Comparison of ENCODE assay signal across 10 mouse cellular contexts in the genomic region with DNA sequence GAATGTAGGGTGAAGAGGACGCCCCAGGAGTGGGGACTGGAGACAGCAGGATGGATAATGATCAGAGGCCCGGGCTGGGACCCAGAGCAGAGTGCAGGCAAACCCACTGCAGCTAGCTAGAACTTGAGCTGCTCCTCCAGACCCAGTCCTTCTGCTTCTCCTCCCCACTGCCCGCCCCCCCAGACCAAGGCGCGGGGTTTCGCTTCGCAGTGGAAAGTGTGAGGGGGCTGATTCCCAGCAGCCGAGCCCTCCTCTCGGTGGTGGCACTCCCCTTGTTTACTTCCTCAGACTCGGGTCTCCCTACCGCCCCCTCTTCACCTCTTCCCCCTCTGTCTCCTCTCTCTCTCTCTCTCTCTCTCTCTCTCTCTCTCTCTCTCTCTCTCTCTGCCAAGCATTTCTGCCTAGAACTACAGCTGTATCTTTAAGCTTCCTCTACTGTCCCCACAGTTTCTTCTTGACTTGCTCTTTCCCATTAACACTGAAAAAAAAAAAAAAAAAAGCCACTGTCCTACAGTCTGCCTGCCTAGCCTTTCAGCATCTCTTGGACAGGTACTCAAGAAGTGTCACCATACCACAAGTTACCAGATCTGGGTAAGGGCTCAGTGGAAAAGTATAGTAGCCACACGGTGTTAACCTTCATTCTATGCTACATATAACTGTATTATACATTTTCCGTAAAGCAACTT. TPM values are rescaled to one million over a fixed set of nuclear protein-coding genes. Genes with fewer than 3 reads are reported as not detected.
DNase-seq lines count a peak whose midpoint lies in the region; ATAC-seq lines count a peak whose summit lies in the region.
"Had no signal": no experiment of that assay in that cellular context is flagged by ENCODE, and none has a peak within 500 bp of the region (broad histone marks: within the 10 kb centered on the region; RNA-seq: fewer than 3 reads in every experiment).

A gene (minus strand): TSS at position 173 of the 686 bp plus-strand sequence.

- H3K4me2 ChIP-seq in kidney, embryonic 16.5 days (replicated peaks; ENCODE audit: low read depth, low read length): peak within 1 kb of the TSS; percentile 31; the same call in 1 of the 2 replicates
- H3K4me2 ChIP-seq in kidney, embryonic 14.5 days (replicated peaks; ENCODE audit: low read depth, low read length): no peak within 1 kb of the TSS; the same call in 1 of the 2 replicates
- no peak within 1 kb of the TSS for H3K4me2 ChIP-seq in neural tube, embryonic 14.5 days (ENCODE audit: low read depth, low read length)

- no peak within 1 kb of the TSS; the same call in 1 of the 2 replicates for H3K9ac ChIP-seq in kidney, embryonic 16.5 days (replicated peaks; ENCODE audit: low read length)
- H3K9ac ChIP-seq in kidney, embryonic 14.5 days (ENCODE audit: low read depth, low read length): no peak within 1 kb of the TSS
- H3K9ac ChIP-seq in neural tube, embryonic 14.5 days (replicated peaks; ENCODE audit: low read depth, low read length): no peak within 1 kb of the TSS

- no peaks in the 10 kb centered on the region for H3K9me3 ChIP-seq in kidney, embryonic 16.5 days (ENCODE audit: low read length)
- H3K9me3 ChIP-seq in kidney, embryonic 14.5 days (ENCODE audit: control insufficient read depth, low read length): no peaks in the 10 kb centered on the region
- H3K9me3 ChIP-seq in neural tube, embryonic 14.5 days (ENCODE audit: control insufficient read depth, low read length): no peaks in the 10 kb centered on the region

- WGBS in kidney, embryonic 16.5 days: 19% methylated on average over 10 of the region's 13 CpGs
- WGBS in kidney, embryonic 14.5 days: 20% methylated on average over 11 of the region's 13 CpGs
- WGBS in neural tube, embryonic 14.5 days: 29% methylated on average over 7 of the region's 13 CpGs

- no peak for DNase-seq in gastrocnemius, adult 8-10 months (ENCODE audit: low spot score in 2 of 2)
- DNase-seq in kidney, postnatal 14 days: no peak
- no peak for DNase-seq in left cerebral cortex, postnatal 36 days (ENCODE audit: low spot score in 2 of 2)
- DNase-seq: kidney, adult 18-20 months had no signal

- H3K27me3 ChIP-seq in kidney, embryonic 16.5 days (ENCODE audit: insufficient read depth, low read length): no peaks in the 10 kb centered on the region
- H3K27me3 ChIP-seq in kidney, embryonic 14.5 days (ENCODE audit: control insufficient read depth, insufficient read depth, low read length): 0 out of 2 replicates have a peak, but pooled peaks cover 3% of the 10 kb centered on the region
- no peaks in the 10 kb centered on the region for H3K27me3 ChIP-seq in neural tube, embryonic 14.5 days (ENCODE audit: control insufficient read depth, insufficient read depth, low read length)

- H3K4me1 ChIP-seq in kidney, embryonic 16.5 days (ENCODE audit: insufficient read depth, low read length): peaks cover 39% of the 10 kb centered on the region
- peaks cover 32% of the 10 kb centered on the region for H3K4me1 ChIP-seq in kidney, embryonic 14.5 days (ENCODE audit: control insufficient read depth, insufficient read depth, low read length)
- H3K4me1 ChIP-seq in neural tube, embryonic 14.5 days (ENCODE audit: control insufficient read depth, insufficient read depth, low read length): peaks cover 25% of the 10 kb centered on the region

- H3K36me3 ChIP-seq in kidney, embryonic 16.5 days (ENCODE audit: insufficient read depth, low read length): peaks cover 23% of the 10 kb centered on the region
- peaks cover 22% of the 10 kb centered on the region for H3K36me3 ChIP-seq in kidney, embryonic 14.5 days (ENCODE audit: control insufficient read depth, insufficient read depth, low read length)
- peaks cover 21% of the 10 kb centered on the region for H3K36me3 ChIP-seq in neural tube, embryonic 14.5 days (ENCODE audit: control insufficient read depth, insufficient read depth, low read length)

- intact Hi-C loops in left cerebral cortex, postnatal 36 days (cut with DNase I): no loop called here

- no peak for ATAC-seq in kidney, embryonic 16.5 days (ENCODE audit: low FRiP score, low TSS enrichment)
- no peak for ATAC-seq in kidney, embryonic 14.5 days (ENCODE audit: low FRiP score, low TSS enrichment)
- ATAC-seq in activated CD4-positive, CD25-positive, alpha-beta regulatory T cell, adult 4 months: no peak
- peak; percentile 34 to 57 for ATAC-seq in hematopoietic stem cell, adult 5-6 weeks (replicated peaks in 1 of 2; ENCODE audit: insufficient read depth in 1 of 2, low FRiP score in 2 of 2, low TSS enrichment in 1 of 2, low read depth in 1 of 2, poor library complexity in 2 of 2, severe bottlenecking in 2 of 2)
- no peak for ATAC-seq in neural tube, embryonic 14.5 days (ENCODE audit: low read depth)

- no peak within 1 kb of the TSS for H3K27ac ChIP-seq in kidney, embryonic 16.5 days (ENCODE audit: low read length)
- no peak within 1 kb of the TSS for H3K27ac ChIP-seq in kidney, embryonic 14.5 days (ENCODE audit: low read depth, low read length)
- H3K27ac ChIP-seq in neural tube, embryonic 14.5 days (ENCODE audit: low read depth, low read length): 0 out of 2 replicates have a peak within 1 kb of the TSS, but pooled peaks have one; percentile 28

- no peak within 1 kb of the TSS for H3K4me3 ChIP-seq in kidney, embryonic 16.5 days (ENCODE audit: low read length)
- H3K4me3 ChIP-seq in kidney, embryonic 14.5 days (ENCODE audit: low read length): no peak within 1 kb of the TSS
- H3K4me3 ChIP-seq in neural tube, embryonic 14.5 days (ENCODE audit: low read depth, low read length): no peak within 1 kb of the TSS

RNA-seq across cellular contexts. Expression of the gene that starts here (rescaled TPM):
- polyA plus RNA-seq in kidney, embryonic 16.5 days (2015; fragmentation: Nextera tagmentation; extraction: Ambion mirVana): 1.3 and 2.6 TPM in 2 replicates
- polyA plus RNA-seq in kidney, embryonic 14.5 days (2014; fragmentation: Nextera tagmentation; extraction: Ambion mirVana): 1.6 and 1.7 TPM in 2 replicates
- polyA plus RNA-seq in activated CD4-positive, CD25-positive, alpha-beta regulatory T cell, adult 4 months (2017; shearing (Covaris generic)): 10 to 100 TPM; 23.5 to 30.2 TPM
- total RNA-seq in hematopoietic stem cell, adult 5-6 weeks (2017): 3.8 and 9.1 TPM in 2 replicates
- 2.6 and 3.4 TPM in 2 replicates for polyA plus RNA-seq in neural tube, embryonic 14.5 days (2014; fragmentation: Nextera tagmentation; extraction: Ambion mirVana)
- under 1 TPM in 1 of 4 experiments, not detected in 3; 0.31 TPM for total RNA-seq in gastrocnemius, adult 8-10 months (2022)
- total RNA-seq in left cerebral cortex, postnatal 36 days (2021): 1 to 10 TPM; 2.7 to 3.1 TPM
- total RNA-seq: monocyte, adult 5-6 weeks had no signal

Comparison
In these comparisons a context has a peak if more than half of its experiments do, and no peak if none do; other contexts are left out.
1. ATAC-seq: peak in hematopoietic stem cell, adult 5-6 weeks (2 of 2); none in kidney, embryonic 16.5 days (single experiment), kidney, embryonic 14.5 days (single experiment), activated CD4-positive, CD25-positive, alpha-beta regulatory T cell, adult 4 months (single experiment) and neural tube, embryonic 14.5 days (single experiment).